Mouse (Mus musculus): ENCODE data around the gene Cog6. TPM values are rescaled to one million over a fixed set of nuclear protein-coding genes. Genes with fewer than 3 reads are reported as not detected.

Cog6 gene
- polyA plus RNA-seq, 1 experiment from 2014 or later: 52.1 TPM

GRCm38 (mm10) chr3:53044238-53044637 is 27.2 kb upstream of the Cog6 start:
- Histone ChIP-seq H3K4me2 (replicated peaks) (peak overlapping the region; percentile 85), H3K27ac (0 out of 2 replicates have a peak overlapping the region, but pooled peaks have one; percentile 81), H3K4me3 (no peak overlapping the region), H3K4me1 (peaks cover 25% of the 10 kb centered on the region; the same call in 1 of the 2 replicates), H3K27me3 (0 out of 2 replicates have a peak, but pooled peaks cover 4% of the 10 kb centered on the region), H3K36me3 (no peaks in the 10 kb centered on the region; the same call in 1 of the 2 replicates), H3K9me3 (no peaks in the 10 kb centered on the region), H3K9ac (no peak overlapping the region)
- 31% methylated on average over 7 of the region's 7 CpGs for WGBS
- ATAC-seq (ENCODE audit: insufficient number of reproducible peaks, insufficient read depth, low FRiP score, low TSS enrichment): no peak

GRCm38 (mm10) chr3:53043206-53043780 is 26.3 kb upstream of the Cog6 start:
- H3K27me3 ChIP-seq: 0 out of 2 replicates have a peak, but pooled peaks cover 4% of the 10 kb centered on the region
- WGBS: 91% methylated on average over 13 of the region's 13 CpGs
- H3K4me1 ChIP-seq: peaks cover 25% of the 10 kb centered on the region; the same call in 1 of the 2 replicates
- H3K9ac ChIP-seq: no peak overlapping the region
- H3K4me3 ChIP-seq: no peak overlapping the region
- H3K27ac ChIP-seq: no peak overlapping the region
- H3K9me3 ChIP-seq: no peaks in the 10 kb centered on the region
- H3K4me2 ChIP-seq (replicated peaks): peak overlapping the region; percentile 85
- no peak for ATAC-seq (ENCODE audit: insufficient number of reproducible peaks, insufficient read depth, low FRiP score, low TSS enrichment)
- H3K36me3 ChIP-seq: no peaks in the 10 kb centered on the region; the same call in 1 of the 2 replicates

- H3K9ac ChIP-seq: peak overlapping the region; percentile 67
- peaks cover 25% of the 10 kb centered on the region; the same call in 1 of the 2 replicates for H3K4me1 ChIP-seq
- peak overlapping the region; percentile 85 for H3K4me2 ChIP-seq (replicated peaks)
- 0 out of 2 replicates have a peak, but pooled peaks cover 4% of the 10 kb centered on the region for H3K27me3 ChIP-seq
- 26% methylated on average over 9 of the region's 9 CpGs for WGBS
- H3K4me3 ChIP-seq: peak overlapping the region; percentile 71
- H3K9me3 ChIP-seq: no peaks in the 10 kb centered on the region
- no peaks in the 10 kb centered on the region; the same call in 1 of the 2 replicates for H3K36me3 ChIP-seq
- no peak for ATAC-seq (ENCODE audit: insufficient number of reproducible peaks, insufficient read depth, low FRiP score, low TSS enrichment)
- no peak overlapping the region for H3K27ac ChIP-seq
Measured at GRCm38 (mm10) chr3:53042240-53042567, 25.2 kb upstream of the Cog6 start.

- peak within 1 kb of the TSS; percentile 67 for H3K9ac ChIP-seq
- no peaks in the 10 kb centered on the region; the same call in 1 of the 2 replicates for H3K36me3 ChIP-seq
- peak within 1 kb of the TSS; percentile 71 for H3K4me3 ChIP-seq
- H3K9me3 ChIP-seq: no peaks in the 10 kb centered on the region
- peak; percentile 73 for ATAC-seq (ENCODE audit: insufficient number of reproducible peaks, insufficient read depth, low FRiP score, low TSS enrichment)
- peak within 1 kb of the TSS; percentile 63; the same call in 1 of the 2 replicates for H3K27ac ChIP-seq
- 0 out of 2 replicates have a peak, but pooled peaks cover 4% of the 10 kb centered on the region for H3K27me3 ChIP-seq
- under 1% methylated on average over 54 of the region's 58 CpGs for WGBS
- H3K4me1 ChIP-seq: peaks cover 25% of the 10 kb centered on the region; the same call in 1 of the 2 replicates
- peak within 1 kb of the TSS; percentile 85 for H3K4me2 ChIP-seq (replicated peaks)
Measured at GRCm38 (mm10) chr3:53041411-53042239, 24.6 kb upstream of the Cog6 start, which contains the start of gene Lhfp. Lhfp (plus strand) TSS chr3:53041528.

- peak overlapping the region; percentile 85 for H3K4me2 ChIP-seq (replicated peaks)
- H3K4me3 ChIP-seq: peak overlapping the region; percentile 71
- H3K27me3 ChIP-seq: 0 out of 2 replicates have a peak, but pooled peaks cover 4% of the 10 kb centered on the region
- peaks cover 25% of the 10 kb centered on the region; the same call in 1 of the 2 replicates for H3K4me1 ChIP-seq
- WGBS: 7% methylated on average over 17 of the region's 17 CpGs
- ATAC-seq (ENCODE audit: insufficient number of reproducible peaks, insufficient read depth, low FRiP score, low TSS enrichment): no peak; the same call in 1 of the 2 replicates
- H3K9me3 ChIP-seq: no peaks in the 10 kb centered on the region
- H3K27ac ChIP-seq: no peak overlapping the region
- H3K9ac ChIP-seq: peak overlapping the region; percentile 67
- H3K36me3 ChIP-seq: no peaks in the 10 kb centered on the region; the same call in 1 of the 2 replicates
Measured at GRCm38 (mm10) chr3:53040593-53041410, 23.8 kb upstream of the Cog6 start.

GRCm38 (mm10) chr3:53039746-53040145 is 22.7 kb upstream of the Cog6 start:
- Histone ChIP-seq H3K36me3 (no peaks in the 10 kb centered on the region; the same call in 1 of the 2 replicates), H3K27me3 (0 out of 2 replicates have a peak, but pooled peaks cover 4% of the 10 kb centered on the region), H3K27ac (no peak overlapping the region), H3K4me1 (peaks cover 24% of the 10 kb centered on the region; the same call in 1 of the 2 replicates), H3K9ac (no peak overlapping the region), H3K4me2 (replicated peaks) (no peak overlapping the region), H3K9me3 (no peaks in the 10 kb centered on the region), H3K4me3 (no peak overlapping the region)
- ATAC-seq (ENCODE audit: insufficient number of reproducible peaks, insufficient read depth, low FRiP score, low TSS enrichment): no peak
- WGBS: 85% methylated on average over 8 of the region's 8 CpGs

GRCm38 (mm10) chr3:53038913-53039312 is 21.9 kb upstream of the Cog6 start:
- Histone ChIP-seq H3K27me3 (0 out of 2 replicates have a peak, but pooled peaks cover 4% of the 10 kb centered on the region), H3K36me3 (no peaks in the 10 kb centered on the region; the same call in 1 of the 2 replicates), H3K4me2 (replicated peaks) (no peak overlapping the region), H3K4me1 (peaks cover 21% of the 10 kb centered on the region; the same call in 1 of the 2 replicates), H3K4me3 (no peak overlapping the region), H3K9me3 (no peaks in the 10 kb centered on the region), H3K9ac (no peak overlapping the region), H3K27ac (no peak overlapping the region)
- no peak for ATAC-seq (ENCODE audit: insufficient number of reproducible peaks, insufficient read depth, low FRiP score, low TSS enrichment)
- WGBS: 71% methylated on average over 5 of the region's 5 CpGs

GRCm38 (mm10) chr3:53036941-53037340 is 19.9 kb upstream of the Cog6 start:
- Histone ChIP-seq H3K4me3 (no peak overlapping the region), H3K4me1 (peaks cover 6% of the 10 kb centered on the region; the same call in 1 of the 2 replicates), H3K27ac (no peak overlapping the region), H3K9ac (no peak overlapping the region), H3K9me3 (no peaks in the 10 kb centered on the region), H3K36me3 (no peaks in the 10 kb centered on the region), H3K27me3 (no peaks in the 10 kb centered on the region), H3K4me2 (replicated peaks) (no peak overlapping the region)
- no peak for ATAC-seq (ENCODE audit: insufficient number of reproducible peaks, insufficient read depth, low FRiP score, low TSS enrichment)
- 89% methylated on average over 7 of the region's 7 CpGs for WGBS

- Histone ChIP-seq H3K27ac (no peak overlapping the region), H3K9me3 (no peaks in the 10 kb centered on the region), H3K4me2 (replicated peaks) (no peak overlapping the region), H3K4me1 (peaks cover 6% of the 10 kb centered on the region; the same call in 1 of the 2 replicates), H3K36me3 (no peaks in the 10 kb centered on the region), H3K9ac (no peak overlapping the region), H3K27me3 (no peaks in the 10 kb centered on the region), H3K4me3 (no peak overlapping the region)
- WGBS: 43% methylated on average over 5 of the region's 5 CpGs
- ATAC-seq (ENCODE audit: insufficient number of reproducible peaks, insufficient read depth, low FRiP score, low TSS enrichment): no peak
Measured at GRCm38 (mm10) chr3:53036076-53036475, 19.0 kb upstream of the Cog6 start.

GRCm38 (mm10) chr3:53033448-53033847 is 16.4 kb upstream of the Cog6 start:
- 21% methylated on average over 3 of the region's 3 CpGs for WGBS
- Histone ChIP-seq H3K9me3 (no peaks in the 10 kb centered on the region), H3K36me3 (no peaks in the 10 kb centered on the region), H3K4me2 (replicated peaks) (no peak overlapping the region), H3K27ac (no peak overlapping the region), H3K4me1 (no peaks in the 10 kb centered on the region), H3K9ac (no peak overlapping the region), H3K27me3 (no peaks in the 10 kb centered on the region), H3K4me3 (no peak overlapping the region)
- ATAC-seq (ENCODE audit: insufficient number of reproducible peaks, insufficient read depth, low FRiP score, low TSS enrichment): no peak

GRCm38 (mm10) chr3:53032432-53032831 is 15.4 kb upstream of the Cog6 start:
- no peaks in the 10 kb centered on the region for H3K9me3 ChIP-seq
- no peak overlapping the region for H3K27ac ChIP-seq
- H3K9ac ChIP-seq: no peak overlapping the region
- H3K4me2 ChIP-seq (replicated peaks): no peak overlapping the region
- H3K36me3 ChIP-seq: no peaks in the 10 kb centered on the region
- no peak for ATAC-seq (ENCODE audit: insufficient number of reproducible peaks, insufficient read depth, low FRiP score, low TSS enrichment)
- H3K27me3 ChIP-seq: no peaks in the 10 kb centered on the region
- H3K4me3 ChIP-seq: no peak overlapping the region
- no peaks in the 10 kb centered on the region for H3K4me1 ChIP-seq
- WGBS: 60% methylated on average over 5 of the region's 5 CpGs

Data from embryonic facial prominence, embryonic 12.5 days (tissue).